Mouse (Mus musculus) urinary bladder, postnatal 10 days (tissue): ENCODE results near the gene Abhd18.
"Not testable (repeated sequence)": the region's sequence is repeated elsewhere in the genome, so short reads cannot be mapped to it uniquely, and the experiment has no call there.

Source experiments
- DNase-seq: peaks from one replicate; pipeline ENCODE4 v3.0.0; 2022; ENCODE audit warnings: low spot score

The Abhd18 gene

DNA sequence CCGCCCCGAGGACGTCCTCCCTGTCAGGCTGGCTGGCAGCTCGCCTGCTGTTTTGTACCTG, at the start of gene Abhd18:
TSS of gene Abhd18 (plus strand) at position 14 of the 61 bp plus-strand sequence.
- DNase-seq: not testable (repeated sequence)

DNA sequence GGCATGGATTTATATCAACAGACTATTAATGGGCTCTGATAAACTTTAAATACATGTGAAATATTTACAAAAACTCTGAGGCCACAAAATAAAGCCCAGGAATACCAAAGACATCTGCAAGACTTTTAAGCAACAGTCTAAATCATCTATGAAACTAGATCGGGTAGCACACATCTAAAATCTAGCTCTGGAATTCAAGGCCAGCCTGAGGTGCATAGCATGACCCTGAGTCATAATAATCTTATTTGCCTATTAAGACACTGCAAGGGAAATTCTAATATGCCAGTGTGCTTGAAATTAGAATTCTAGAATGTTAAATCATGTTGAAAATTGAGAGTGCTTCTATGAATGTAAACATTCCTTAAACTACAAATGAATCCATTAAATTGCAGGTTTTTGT, 48.7 kb upstream of the Abhd18 start:
- DNase-seq: no peak

DNA sequence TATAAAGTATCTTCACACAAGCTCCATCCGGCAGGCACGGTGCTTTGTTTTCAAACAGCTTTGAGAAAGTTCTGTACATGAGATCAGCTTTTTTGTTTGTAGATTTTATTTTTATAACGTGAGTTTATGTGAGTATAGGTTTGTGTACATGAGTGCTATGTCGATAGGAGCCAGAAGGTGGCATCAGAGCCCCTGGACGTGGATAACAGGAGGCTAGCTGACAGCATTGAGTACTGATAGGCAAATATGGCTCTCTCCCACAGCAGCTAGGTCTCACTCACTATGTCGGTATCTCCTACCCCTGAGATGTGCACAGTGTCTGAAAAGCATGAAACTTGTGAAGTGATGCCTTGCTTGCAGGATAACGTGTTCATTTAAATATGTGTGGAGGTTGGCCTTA, 48.3 kb upstream of the Abhd18 start:
- no peak for DNase-seq

DNA sequence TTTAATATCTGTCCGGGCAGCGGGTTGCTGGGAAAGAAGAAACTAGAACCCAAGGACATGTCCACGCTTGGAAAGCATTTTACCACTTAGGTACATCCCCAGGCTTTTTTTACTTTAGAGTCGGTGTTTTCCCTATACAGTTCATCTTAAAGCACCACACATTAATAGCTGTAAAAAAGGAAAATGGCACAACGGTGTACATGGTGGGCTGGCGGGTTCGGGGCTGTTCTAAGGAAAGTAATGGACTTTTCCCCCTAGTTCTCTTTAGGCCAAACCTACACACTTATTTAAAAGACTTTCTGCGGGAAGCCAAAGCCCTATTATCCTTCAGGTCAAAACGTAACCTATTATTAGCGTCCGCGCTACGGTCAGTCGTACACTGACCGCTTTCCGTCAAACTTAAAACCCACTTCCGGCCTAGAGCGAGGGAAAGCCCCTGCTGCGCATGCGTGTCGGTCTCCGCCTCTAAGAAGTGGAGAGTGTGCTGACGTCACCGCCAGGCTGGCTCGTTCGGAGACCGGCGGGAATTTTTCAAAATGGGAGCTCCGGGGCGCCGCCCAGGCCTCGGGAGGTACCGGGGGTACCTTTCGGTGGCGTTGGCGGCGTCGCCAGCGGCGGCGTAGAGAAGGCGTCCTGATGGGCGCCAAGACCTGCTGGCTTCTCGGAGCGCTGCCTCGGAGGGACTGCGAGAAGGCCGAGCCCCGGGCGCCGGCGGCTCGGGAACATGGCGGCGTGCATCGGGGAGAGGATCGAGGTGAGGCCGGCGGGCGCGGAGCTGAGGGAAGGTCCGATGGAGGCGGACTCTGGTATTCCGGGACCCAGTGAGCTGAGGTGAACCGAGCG, 47.0 kb upstream of the Abhd18 start, which contains the start of gene Plk4:
TSS of gene Plk4 (plus strand) at position 490 of the 843 bp plus-strand sequence.
- DNase-seq: peak; percentile 88

DNA sequence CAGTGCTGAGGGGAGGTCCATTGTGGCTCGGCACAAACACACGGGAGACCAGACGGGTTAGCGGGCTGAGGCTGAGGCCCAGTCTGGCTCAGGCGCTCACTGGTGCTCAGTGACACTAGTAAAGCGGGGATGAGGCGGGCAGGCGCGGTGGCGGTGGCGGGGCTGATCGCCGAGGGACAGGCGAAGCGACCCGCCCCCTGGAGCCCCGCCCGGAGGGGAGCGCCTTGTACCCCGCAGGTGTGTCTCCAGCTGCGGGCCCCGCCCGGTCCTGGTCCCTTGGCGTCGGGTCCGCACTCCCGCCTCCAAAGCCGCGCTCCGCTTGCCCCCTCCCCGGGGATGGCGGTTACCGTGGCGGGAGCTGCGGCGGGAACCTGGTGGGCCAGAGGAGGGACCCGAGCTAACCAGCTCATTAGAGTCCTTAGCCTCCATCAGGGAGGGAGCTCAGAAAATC, 46.4 kb upstream of the Abhd18 start:
- no peak for DNase-seq

DNA sequence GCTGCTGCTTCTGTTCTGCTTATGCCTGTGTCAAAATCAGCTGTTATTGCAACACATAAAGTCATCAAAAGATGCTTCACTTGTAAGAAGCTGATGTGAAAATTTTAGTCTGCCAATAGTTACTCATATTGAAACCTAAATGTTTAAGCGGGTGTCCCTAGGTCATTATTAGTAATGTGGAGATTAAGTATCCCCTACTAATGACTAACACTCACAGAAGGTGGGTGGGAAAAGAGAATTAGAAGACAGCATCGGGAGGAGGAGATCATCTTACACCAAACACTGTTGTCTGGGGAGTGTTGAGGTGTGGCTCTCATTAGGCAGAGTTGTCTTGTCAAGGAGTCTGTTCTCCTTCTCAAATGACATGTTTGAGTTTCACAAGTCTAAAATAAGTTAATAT, 39.9 kb upstream of the Abhd18 start:
- no peak for DNase-seq

DNA sequence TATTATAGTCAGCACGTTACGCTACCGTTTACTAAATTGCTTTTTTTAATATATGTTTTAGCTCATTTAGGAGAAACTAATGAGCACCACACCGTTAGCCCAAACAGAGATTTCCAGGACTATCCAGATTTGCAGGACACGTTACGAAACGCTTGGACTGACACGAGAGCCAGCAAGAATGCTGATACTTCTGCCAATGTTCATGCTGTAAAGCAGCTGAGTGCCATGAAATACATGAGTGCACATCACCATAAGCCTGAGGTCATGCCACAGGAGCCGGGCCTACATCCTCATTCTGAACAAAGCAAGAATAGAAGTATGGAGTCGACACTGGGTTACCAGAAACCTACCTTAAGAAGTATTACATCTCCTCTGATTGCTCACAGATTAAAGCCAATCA, 38.1 kb upstream of the Abhd18 start:
- no peak for DNase-seq

DNA sequence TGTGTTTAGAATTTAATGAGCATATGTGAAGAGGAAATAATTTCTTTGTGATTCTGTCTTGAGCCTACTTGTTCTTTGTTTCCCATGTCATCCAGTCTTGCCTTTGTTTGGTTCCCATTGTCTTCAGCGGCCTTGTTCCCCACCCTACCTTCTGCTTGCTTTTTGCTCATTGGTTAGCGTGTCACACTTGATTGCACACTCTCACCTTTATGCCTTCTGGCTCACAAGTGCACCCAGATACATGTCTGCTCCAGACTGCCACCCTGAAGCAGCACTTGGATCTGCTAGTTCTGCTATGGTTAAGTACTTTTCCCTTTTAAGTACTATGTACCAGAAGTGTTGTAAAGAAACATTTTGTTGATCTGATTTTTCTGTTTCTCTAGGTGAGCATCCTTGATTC, 36.9 kb upstream of the Abhd18 start:
- no peak for DNase-seq

DNA sequence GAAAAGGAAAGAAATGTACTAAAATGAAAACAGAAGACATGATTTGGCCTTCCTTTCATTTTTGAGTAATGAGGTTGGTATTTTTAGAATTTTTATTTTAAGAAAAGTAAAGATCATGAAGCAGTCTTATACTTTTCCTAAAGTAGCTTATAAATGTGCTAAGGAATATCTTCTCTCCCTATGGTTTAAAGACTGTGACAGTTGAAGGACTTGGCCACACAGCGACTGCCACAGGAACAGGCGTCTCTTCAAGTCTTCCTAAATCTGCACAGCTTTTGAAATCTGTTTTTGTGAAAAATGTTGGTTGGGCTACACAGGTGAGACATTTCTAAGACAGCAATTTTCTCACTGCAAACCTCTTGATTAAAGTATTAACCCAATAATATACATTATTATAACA, 33.5 kb upstream of the Abhd18 start:
- DNase-seq: no peak

DNA sequence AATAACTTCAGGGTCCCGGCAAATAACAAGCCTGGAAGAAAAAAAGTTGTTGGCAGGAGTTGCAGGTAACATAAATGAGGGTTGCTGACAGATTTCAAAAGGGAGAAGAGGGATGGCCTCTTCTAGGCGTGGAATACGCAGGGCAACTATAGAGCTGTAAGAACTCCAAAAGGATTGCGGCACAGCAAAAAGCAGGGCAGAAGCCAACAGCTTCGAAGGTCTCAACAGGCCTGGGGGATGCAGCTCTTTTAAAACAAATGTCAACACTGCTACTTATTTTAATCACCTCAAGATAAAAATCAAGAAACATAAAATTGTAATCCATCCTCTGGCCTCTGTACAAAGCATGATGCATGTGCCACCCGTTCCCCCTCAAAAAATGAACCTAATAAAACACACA, 1.2 kb upstream of the Abhd18 start:
- DNase-seq: not testable (repeated sequence)

DNA sequence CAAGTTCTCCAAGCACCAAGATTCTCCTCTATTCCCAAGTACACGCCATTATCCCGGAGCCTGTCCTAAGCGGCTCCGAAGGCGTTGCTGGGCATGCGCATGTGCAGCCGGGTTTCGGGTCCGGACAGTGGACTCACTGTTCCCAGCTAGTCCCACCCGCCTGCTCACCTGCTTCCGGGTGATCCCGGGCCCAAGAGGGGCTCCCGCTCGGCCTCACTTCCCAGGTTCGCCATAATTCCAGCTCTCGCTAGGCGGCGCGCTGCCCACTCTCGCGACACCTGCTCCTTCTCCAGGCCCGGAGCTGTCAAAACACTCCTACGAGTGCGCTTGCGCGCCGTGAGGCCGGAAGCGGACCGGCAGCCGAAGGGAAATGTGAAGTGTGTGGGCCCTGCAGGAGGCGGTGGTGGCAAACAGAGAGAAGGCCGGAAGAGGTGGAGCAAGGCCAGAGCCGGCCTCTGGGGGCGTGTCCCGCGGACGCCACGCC, 255 bp upstream of the Abhd18 start, which contains the start of gene Mfsd8:
TSS of gene Mfsd8 (minus strand) at position 414 of the 484 bp plus-strand sequence.
- peak; percentile 78 for DNase-seq

DNA sequence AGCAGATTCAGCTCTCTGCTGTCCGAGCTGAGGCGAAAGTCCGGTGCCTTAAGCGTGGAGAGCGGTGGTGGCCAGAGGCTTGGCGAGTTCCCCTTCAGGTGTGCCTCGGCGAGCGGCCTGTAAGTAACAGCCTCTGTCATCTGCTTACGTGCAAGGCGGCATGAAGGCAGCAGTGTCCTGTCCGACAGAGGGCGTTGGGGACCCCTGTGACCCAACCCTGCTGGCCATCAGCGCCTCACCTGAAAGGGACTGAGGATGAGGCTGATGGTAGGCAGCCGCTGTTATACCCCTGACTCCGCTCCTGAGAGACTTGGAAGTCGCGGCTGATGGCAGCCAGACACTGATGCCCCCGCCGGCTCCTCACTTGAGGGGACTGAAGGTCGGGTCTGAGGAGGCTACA, 248 bp downstream of the Abhd18 start:
- DNase-seq: peak; percentile 9

DNA sequence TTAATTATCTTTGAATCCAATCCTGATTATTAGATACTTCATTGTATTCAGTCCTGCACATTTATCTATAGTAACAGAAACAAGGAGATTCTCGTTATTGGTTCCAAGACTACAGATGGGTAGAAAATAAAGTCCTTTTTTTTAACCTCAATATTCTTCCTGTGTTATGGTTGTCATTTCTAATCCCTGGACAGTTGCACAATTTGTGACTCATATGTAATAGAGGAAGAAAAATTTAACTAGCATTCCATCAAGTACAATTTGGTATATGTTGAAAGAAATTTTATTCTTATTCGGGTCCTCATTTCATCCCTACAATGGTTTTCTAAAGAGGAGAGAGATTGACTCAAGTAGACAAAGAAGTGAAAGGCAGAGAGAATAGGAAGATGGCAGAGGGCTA, 1.2 kb downstream of the Abhd18 start:
- not testable (repeated sequence) for DNase-seq

DNA sequence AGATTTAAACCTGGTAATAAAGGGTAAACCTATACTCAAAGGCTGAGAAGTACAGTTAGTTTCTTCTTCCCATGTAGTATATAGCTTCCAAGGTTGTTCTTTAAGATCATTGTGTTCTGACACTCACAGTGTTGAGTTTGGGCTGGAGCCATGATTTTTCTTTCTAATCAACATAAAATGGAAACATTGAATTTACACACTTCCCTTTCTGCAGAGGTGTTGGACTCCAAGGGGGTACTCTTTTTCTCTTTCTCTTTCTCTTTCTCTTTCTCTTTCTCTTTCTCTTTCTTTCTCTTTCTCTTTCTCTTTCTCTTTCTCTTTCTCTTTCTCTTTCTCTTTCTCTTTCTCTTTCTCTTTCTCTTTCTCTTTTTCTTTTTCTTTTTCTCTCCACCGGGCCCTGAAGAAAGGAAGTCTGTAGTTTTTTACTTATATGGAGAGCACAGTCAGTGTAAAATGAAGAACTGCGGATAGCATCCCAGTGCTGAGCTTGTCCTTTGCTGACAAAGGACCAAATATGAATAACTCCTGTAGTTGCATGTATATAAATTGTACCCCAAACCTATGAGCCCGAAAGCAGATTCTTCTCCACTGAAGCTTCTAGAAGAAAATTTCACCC, 6.5 kb downstream of the Abhd18 start:
- DNase-seq: not testable (repeated sequence)

DNA sequence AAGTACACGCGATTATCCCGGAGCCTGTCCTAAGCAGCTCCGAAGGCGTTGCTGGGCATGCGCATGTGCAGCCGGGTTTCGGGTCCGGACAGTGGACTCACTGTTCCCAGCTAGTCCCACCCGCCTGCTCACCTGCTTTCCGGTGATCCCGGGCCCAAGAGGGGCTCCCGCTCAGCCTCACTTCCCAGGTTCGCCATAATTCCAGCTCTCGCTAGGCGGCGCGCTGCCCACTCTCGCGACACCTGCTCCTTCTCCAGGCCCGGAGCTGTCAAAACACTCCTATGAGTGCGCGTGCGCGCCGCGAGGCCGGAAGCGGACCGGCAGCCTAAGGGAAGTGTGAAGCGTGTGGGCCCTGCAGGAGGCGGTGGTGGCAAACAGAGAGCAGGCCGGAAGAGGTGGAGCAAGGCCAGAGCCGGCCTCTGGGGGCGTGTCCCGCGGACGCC, 47.1 kb downstream of the Abhd18 start:
- DNase-seq: peak; percentile 87

DNA sequence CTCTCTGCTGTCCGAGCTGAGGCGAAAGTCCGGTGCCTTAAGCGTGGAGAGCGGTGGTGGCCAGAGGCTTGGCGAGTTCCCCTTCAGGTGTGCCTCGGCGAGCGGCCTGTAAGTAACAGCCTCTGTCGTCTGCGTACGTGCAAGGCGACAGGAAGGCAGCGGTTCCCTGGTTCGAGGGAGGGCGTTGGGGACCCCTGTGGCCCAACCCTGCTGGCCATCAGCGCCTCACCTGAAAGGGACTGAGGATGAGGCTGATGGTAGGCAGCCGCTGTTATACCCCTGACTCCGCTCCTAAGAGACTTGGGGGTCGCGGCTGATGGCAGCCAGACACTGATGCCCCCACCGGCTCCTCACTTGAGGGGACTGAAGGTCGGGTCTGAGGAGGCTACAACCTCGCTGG, 47.6 kb downstream of the Abhd18 start:
- not testable (repeated sequence) for DNase-seq

DNA sequence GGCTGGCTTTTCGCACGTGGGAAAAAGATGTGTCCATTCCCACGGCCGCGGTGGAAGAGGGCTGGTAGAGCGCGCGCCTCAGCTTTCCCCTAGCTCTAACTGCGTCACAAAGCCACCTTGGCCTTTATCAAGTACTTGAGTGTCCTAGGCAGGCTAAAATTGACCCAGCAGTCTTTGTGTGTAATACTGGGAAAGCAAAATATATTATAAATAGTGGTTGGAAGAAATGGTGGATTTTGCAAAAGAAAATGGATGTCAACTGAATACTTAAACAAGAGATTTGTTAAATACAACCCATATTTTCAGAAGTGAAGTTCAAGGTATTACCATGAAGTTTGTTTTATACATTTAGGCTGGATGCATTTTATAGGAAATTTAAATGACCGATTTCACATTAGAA, 55.7 kb downstream of the Abhd18 start, which contains the start of gene 1700034I23Rik:
TSS of gene 1700034I23Rik (minus strand) at position 101 of the 400 bp plus-strand sequence.
- DNase-seq: not testable (repeated sequence)

DNA sequence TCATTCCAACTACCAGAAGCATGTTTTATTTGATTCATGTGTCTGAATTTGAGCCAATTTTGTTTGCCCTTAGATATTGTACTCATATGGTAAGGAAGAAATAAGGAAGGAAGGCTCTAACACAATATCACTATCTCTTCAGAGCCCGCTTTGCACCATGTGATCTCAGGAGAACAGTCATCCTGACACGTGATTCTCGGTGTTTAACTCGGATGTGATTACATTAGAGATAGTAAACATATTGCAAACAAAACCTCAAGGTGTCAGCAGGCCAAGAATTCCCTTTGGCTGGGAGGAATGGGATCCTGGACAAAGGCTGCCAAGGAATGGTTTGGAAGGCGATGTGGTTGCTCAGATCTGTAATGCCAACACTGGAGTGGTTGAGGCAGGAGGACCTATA, 91.4 kb downstream of the Abhd18 start:
- DNase-seq: no peak

DNA sequence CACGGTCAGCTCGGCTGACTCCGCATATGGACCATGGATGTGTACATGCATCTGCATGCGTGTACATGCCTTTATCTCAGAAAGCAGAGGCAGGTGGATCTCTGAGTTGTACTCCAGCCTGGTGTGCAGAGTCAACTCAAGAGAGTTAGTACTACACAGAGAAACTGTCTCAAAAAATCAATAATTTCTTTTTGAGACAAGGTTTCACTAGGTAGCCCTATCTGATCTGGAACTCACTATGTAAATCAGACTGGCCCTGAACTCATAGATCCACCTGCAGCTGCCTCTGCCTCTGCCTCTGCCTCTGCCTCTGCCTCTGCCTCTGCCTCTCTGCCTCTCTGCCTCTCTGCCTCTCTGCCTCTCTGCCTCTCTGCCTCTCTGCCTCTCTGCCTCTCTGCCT, 91.8 kb downstream of the Abhd18 start:
- DNase-seq: no peak

DNA sequence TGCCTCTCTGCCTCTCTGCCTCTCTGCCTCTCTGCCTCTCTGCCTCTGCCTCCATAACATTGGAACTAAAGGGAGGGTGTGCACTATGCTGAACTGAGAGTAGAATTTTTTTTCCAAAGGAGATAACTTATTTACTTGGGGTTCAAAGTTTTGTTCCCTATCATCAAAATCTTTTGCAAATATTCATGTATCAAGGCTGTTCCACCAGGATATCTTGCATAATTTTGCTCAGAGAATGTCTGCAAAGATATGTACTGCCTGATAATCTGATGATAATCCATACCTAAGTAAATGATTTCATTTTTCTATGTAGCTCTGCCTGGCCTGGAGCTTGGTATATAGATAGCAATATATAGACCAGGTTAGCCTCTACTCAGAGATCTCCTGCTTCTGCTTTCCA, 92.2 kb downstream of the Abhd18 start:
- DNase-seq: no peak

DNA sequence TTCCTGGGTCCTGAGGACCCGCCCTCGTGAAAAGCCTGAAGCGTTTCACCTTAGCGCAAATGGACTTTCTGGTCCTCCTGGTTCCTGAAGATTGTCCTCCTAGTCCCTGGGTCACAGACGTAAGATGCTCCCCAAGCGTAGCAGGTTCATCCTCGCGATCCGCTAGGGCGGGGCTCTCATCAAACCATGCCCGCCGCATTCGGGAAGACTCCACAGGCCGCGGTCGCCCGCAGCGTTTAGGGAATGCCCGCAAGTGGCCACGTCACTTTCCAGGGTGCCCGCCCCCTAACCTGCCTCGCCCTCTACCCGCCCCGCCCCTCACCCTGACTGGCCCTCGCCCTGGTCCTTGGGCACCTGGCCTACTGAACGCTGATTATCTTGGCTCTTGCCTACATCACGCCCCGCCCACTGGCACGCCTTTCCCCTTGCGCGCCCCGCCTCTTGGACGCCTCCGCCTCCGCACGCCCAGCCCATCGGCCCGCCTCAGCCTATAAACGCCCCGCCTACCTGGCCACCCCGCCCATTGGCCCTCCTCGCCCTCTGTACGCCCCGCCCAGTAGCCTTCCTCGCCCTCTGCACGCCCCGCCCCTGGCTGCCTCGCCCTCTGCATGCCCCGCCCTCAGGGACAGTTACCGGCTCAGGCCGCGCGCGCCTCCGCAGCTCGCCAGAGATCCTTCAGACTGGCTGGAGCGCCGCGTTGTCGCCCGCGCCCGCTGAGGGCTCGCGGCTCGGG, 102.6 kb downstream of the Abhd18 start, which contains the start of gene Larp1b:
TSS of gene Larp1b (plus strand) at position 659 of the 733 bp plus-strand sequence.
- DNase-seq: peak; percentile 98

DNA sequence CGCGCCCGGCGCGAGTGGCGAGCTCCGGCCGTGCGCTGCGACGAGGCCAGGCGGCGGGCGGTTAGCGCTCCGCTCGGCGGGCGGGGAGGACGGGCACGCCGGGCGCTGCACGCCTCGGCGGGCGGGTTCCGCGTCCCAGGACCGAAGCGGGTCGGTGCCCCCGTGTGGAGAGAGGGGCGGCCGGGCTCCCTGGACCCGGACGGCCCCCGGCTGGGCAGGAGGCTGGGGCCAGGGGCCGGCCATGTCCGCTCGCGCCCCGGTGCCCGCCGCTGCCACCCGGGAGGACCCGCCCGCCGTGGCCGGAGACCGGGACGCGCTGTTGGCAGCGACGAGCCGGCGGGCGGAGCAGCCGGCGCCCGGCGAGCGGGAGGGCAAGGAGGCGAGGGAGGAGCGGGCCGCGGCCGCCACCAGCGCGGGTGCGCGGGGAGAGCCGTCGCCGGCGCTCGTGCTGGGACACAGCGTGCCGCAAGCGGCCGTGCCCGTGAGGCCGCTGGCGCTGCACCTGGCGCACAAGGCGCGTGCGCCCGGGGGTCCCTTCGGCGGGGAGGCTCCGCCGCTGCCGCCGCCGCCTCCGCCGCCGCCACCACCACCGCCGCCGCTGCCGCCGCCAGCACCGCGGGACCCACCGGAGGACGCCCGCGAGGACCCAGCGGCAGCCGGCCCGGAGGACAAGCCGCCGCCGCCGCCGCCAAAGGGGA, 103.3 kb downstream of the Abhd18 start:
- no peak for DNase-seq
